Mouse (Mus musculus) testis, adult 2 months (tissue): ENCODE data around the gene Zbtb8b. TPM values are rescaled to one million over a fixed set of nuclear protein-coding genes. Genes with fewer than 3 reads are reported as not detected.
A peak's percentile ranks its signal among the peaks of the same experiment; 100 is the strongest.

Experiments
- H3K27ac ChIP-seq: fragments of 200-500 bp; 2 replicates; pipeline ENCODE4 v1.5.1; 2012; ENCODE audit warnings: low read depth, low read length; ENCODE audit not compliant: control insufficient read depth, insufficient read depth
- H3K27me3 ChIP-seq: fragments of 200-500 bp; 2 replicates; pipeline ENCODE4 v1.6.1; 2012; ENCODE audit warnings: mild to moderate bottlenecking, low read length, moderate library complexity; ENCODE audit not compliant: control insufficient read depth, insufficient read depth
- H3K36me3 ChIP-seq: fragments of 200-500 bp; 2 replicates; pipeline ENCODE4 v1.6.1; 2012; ENCODE audit warnings: mild to moderate bottlenecking, low read length; ENCODE audit not compliant: control insufficient read depth, insufficient read depth
- H3K4me1 ChIP-seq: fragments of 200-500 bp; 2 replicates; pipeline ENCODE4 v1.6.1; 2012; ENCODE audit warnings: low read length; ENCODE audit not compliant: control insufficient read depth, insufficient read depth
- H3K4me3 ChIP-seq: fragments of 200-500 bp; 2 replicates; pipeline ENCODE4 v1.5.1; 2012; ENCODE audit warnings: low read depth, mild to moderate bottlenecking, low read length, moderate library complexity, mixed read lengths; ENCODE audit not compliant: control insufficient read depth
- CTCF ChIP-seq: fragments of 200-500 bp; IDR thresholded peaks from 2 replicates; pipeline ENCODE4 v1.5.1; 2012; ENCODE audit warnings: low read depth, mild to moderate bottlenecking, inconsistent platforms, low read length, moderate library complexity; ENCODE audit not compliant: control insufficient read depth, insufficient read depth, insufficient replicate concordance
- POLR2A ChIP-seq: fragments of 200-500 bp; IDR thresholded peaks from 2 replicates; pipeline ENCODE4 v1.6.1; 2012; ENCODE audit warnings: low read depth, mild to moderate bottlenecking, inconsistent platforms, low read length, moderate library complexity; ENCODE audit not compliant: control insufficient read depth
- polyA plus RNA-seq: library from polyadenylated mRNA; depleted of rRNA; stranded (reverse); fragments of >200 nt; gene quantifications from 2 replicates; pipeline ENCODE4 v1.2.3, GENCODE M21; 2012

Gene Zbtb8b
- polyA plus RNA-seq, 1 experiment = 1.0 TPM

- H3K27ac ChIP-seq = no peak overlapping the region
- no peak overlapping the region for H3K4me3 ChIP-seq
- TF ChIP-seq CTCF = no peak
- no peak for TF ChIP-seq POLR2A
- H3K4me1 ChIP-seq = peaks cover 4% of the 10 kb centered on the region
- H3K36me3 ChIP-seq = no peaks in the 10 kb centered on the region
- no peaks in the 10 kb centered on the region for H3K27me3 ChIP-seq
Measured at GRCm38 (mm10) chr4:129450851-129451250, 10.2 kb upstream of the Zbtb8b start.

- H3K27ac ChIP-seq = no peak overlapping the region
- no peaks in the 10 kb centered on the region for H3K36me3 ChIP-seq
- H3K4me1 ChIP-seq = no peaks in the 10 kb centered on the region
- H3K27me3 ChIP-seq = no peaks in the 10 kb centered on the region
- no peak for TF ChIP-seq CTCF
- no peak for TF ChIP-seq POLR2A
- no peak overlapping the region for H3K4me3 ChIP-seq
Measured at GRCm38 (mm10) chr4:129448713-129449112, 8.1 kb upstream of the Zbtb8b start.

- TF ChIP-seq CTCF = no peak
- no peak for TF ChIP-seq POLR2A
- H3K36me3 ChIP-seq = no peaks in the 10 kb centered on the region
- no peak overlapping the region for H3K4me3 ChIP-seq
- H3K27ac ChIP-seq = peak overlapping the region; percentile 27
- peaks cover under 1% of the 10 kb centered on the region for H3K4me1 ChIP-seq
- no peaks in the 10 kb centered on the region for H3K27me3 ChIP-seq
Measured at GRCm38 (mm10) chr4:129447778-129448563, 7.3 kb upstream of the Zbtb8b start.

GRCm38 (mm10) chr4:129447360-129447759 is 6.7 kb upstream of the Zbtb8b start:
- TF ChIP-seq CTCF = no peak
- no peak for TF ChIP-seq POLR2A
- H3K27ac ChIP-seq = peak overlapping the region; percentile 27
- H3K27me3 ChIP-seq = no peaks in the 10 kb centered on the region
- H3K36me3 ChIP-seq = no peaks in the 10 kb centered on the region
- H3K4me3 ChIP-seq = no peak overlapping the region
- peaks cover 4% of the 10 kb centered on the region for H3K4me1 ChIP-seq

- no peak for TF ChIP-seq CTCF
- no peak for TF ChIP-seq POLR2A
- Histone ChIP-seq H3K27me3 (no peaks in the 10 kb centered on the region), H3K36me3 (no peaks in the 10 kb centered on the region), H3K4me3 (no peak overlapping the region), H3K4me1 (peaks cover 7% of the 10 kb centered on the region), H3K27ac (no peak overlapping the region)
Measured at GRCm38 (mm10) chr4:129441145-129441544, 492 bp upstream of the Zbtb8b start.

- H3K27me3 ChIP-seq = no peaks in the 10 kb centered on the region
- H3K4me3 ChIP-seq = no peak overlapping the region
- peaks cover 3% of the 10 kb centered on the region for H3K4me1 ChIP-seq
- H3K36me3 ChIP-seq = no peaks in the 10 kb centered on the region
- H3K27ac ChIP-seq = no peak overlapping the region
- no peak for TF ChIP-seq CTCF
- no peak for TF ChIP-seq POLR2A
Measured at GRCm38 (mm10) chr4:129418321-129418720, 22.3 kb downstream of the Zbtb8b start.

DNA sequence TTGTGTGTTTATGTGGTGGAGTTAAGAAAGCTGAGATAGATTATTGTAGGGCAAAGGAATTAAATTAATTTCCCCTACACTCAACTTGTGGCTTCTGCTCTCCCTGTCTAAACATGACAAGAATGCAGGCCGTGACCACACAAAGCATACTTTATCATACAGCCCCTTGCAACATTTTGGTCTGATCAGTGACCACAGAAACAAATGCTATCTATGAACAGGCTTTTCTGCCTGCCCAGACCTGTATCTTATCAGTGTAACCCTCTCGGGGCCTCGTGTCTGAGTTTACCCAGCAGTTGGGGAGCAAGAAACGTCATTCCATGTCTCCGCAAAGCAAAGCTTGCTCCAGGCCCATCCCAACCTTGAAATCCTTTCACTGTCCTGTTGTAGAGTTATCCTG is 24.2 kb downstream of the Zbtb8b start:
- H3K4me1 ChIP-seq = peaks cover 3% of the 10 kb centered on the region
- H3K36me3 ChIP-seq = no peaks in the 10 kb centered on the region
- H3K27me3 ChIP-seq = no peaks in the 10 kb centered on the region
- no peak for TF ChIP-seq POLR2A
- TF ChIP-seq CTCF = no peak
- no peak overlapping the region for H3K4me3 ChIP-seq
- H3K27ac ChIP-seq = no peak overlapping the region
